Mouse (Mus musculus) liver, embryonic 14.5 days (tissue): ENCODE measurements around the gene Entpd7. TPM values are rescaled to one million over a fixed set of nuclear protein-coding genes. Genes with fewer than 3 reads are reported as not detected.

Experiments used
- ATAC-seq: fragments of 200-750 bp; cut with Nextera tagmentation; 2 replicates; pipeline ENCODE4 v1.8.0; 2017; ENCODE audit warnings: moderate number of reproducible peaks, mild to moderate bottlenecking, moderate library complexity; ENCODE audit not compliant: insufficient read depth
- DNase-seq, 3 experiments: peaks; one replicate each; pipeline ENCODE4 v3.0.0-alpha.2; 2012 to 2013; ENCODE audit warnings: low read depth in 3 of 3, low spot score in 3 of 3
- H3K27ac ChIP-seq: fragments of 300-500 bp; sonication (generic); 2 replicates; pipeline ENCODE4 v1.5.1; 2014; ENCODE audit warnings: moderate library complexity, mild to moderate bottlenecking, control low read depth, inconsistent platforms
- H3K27me3 ChIP-seq: fragments of 300-500 bp; sonication (generic); 2 replicates; pipeline ENCODE4 v1.6.1; 2014; ENCODE audit warnings: mild to moderate bottlenecking, low read length, moderate library complexity; ENCODE audit not compliant: control insufficient read depth, insufficient read depth
- H3K36me3 ChIP-seq: fragments of 300-500 bp; sonication (generic); replicated peaks from 2 replicates; pipeline ENCODE4 v1.6.1; 2014; ENCODE audit warnings: low read depth; ENCODE audit not compliant: control insufficient read depth, insufficient read depth
- H3K4me1 ChIP-seq, 2 experiments: fragments of 200-500 bp in 1 of 2; fragments of 300-500 bp in 1 of 2; sonication (generic) in 1 of 2; replicated peaks; 2 replicates each; pipeline ENCODE4 v1.6.1; 2012 to 2014; ENCODE audit warnings: antibody characterized with exemption in 1 of 2, inconsistent platforms in 1 of 2, low read length in 1 of 2; ENCODE audit not compliant: control insufficient read depth in 2 of 2, insufficient read depth in 2 of 2
- H3K4me2 ChIP-seq: fragments of 300-500 bp; sonication (generic); 2 replicates; pipeline ENCODE4 v1.6.1; 2014; ENCODE audit warnings: low read depth, mild to moderate bottlenecking, control low read depth, moderate library complexity
- H3K4me3 ChIP-seq, 2 experiments: fragments of 200-500 bp in 1 of 2; fragments of 300-500 bp in 1 of 2; sonication (generic) in 1 of 2; 2 replicates each; pipeline ENCODE4 v1.5.1; 2012 to 2014; ENCODE audit warnings: low read depth in 2 of 2, low read length in 2 of 2, mild to moderate bottlenecking in 2 of 2, control low read depth in 1 of 2, inconsistent platforms in 1 of 2, moderate library complexity in 1 of 2; ENCODE audit not compliant: insufficient read depth in 1 of 2
- H3K9ac ChIP-seq: fragments of 300-500 bp; sonication (generic); replicated peaks from 2 replicates; pipeline ENCODE4 v1.6.1; 2014; ENCODE audit warnings: mild to moderate bottlenecking, control low read depth, moderate library complexity
- H3K9me3 ChIP-seq: fragments of 300-500 bp; sonication (generic); 2 replicates; pipeline ENCODE4 v1.6.1; 2016; ENCODE audit warnings: low read length, mixed read lengths; ENCODE audit not compliant: control insufficient read depth
- CTCF ChIP-seq: IDR thresholded peaks from 2 replicates; pipeline ENCODE4 v1.5.1; 2016; ENCODE audit warnings: antibody characterized with exemption, low read depth, control low read depth
- EP300 ChIP-seq: IDR thresholded peaks from 2 replicates; pipeline ENCODE4 v1.6.1; 2016; ENCODE audit warnings: antibody characterized with exemption, low read depth
- WGBS: fragments of 180-500 bp; shearing (Covaris S2); extraction: QIAGEN DNeasy Blood & Tissue Kit; methylation state at CpG from one replicate; pipeline ENCODE4 v1.1.7; 2014; ENCODE audit not compliant: insufficient replicate concordance; 5-methylcytosine and 5-hydroxymethylcytosine counted together
- polyA plus RNA-seq, 2 experiments: library from polyadenylated mRNA; depleted of rRNA in 1 of 2; stranded (reverse) in 1 of 2; unstranded in 1 of 2; fragments of >200 nt; fragmentation: Nextera tagmentation in 1 of 2; extraction: Ambion mirVana in 1 of 2; gene quantifications; 2 replicates each; pipeline versions ENCODE4 v1.2.1 to v1.2.3; 2012 to 2014

The Entpd7 gene
- polyA plus RNA-seq, 2 experiments, result 1.5 to 2.6 TPM

GRCm38 (mm10) chr19:43667430-43667809 is 22.1 kb upstream of the Entpd7 start:
- Histone ChIP-seq H3K27ac (no peak overlapping the region), H3K36me3 (peaks cover 3% of the 10 kb centered on the region), H3K27me3 (no peaks in the 10 kb centered on the region), H3K4me1 (no peaks in the 10 kb centered on the region; a peak in 1 of 4 replicates), H3K9me3 (no peaks in the 10 kb centered on the region), H3K4me2 (no peak overlapping the region), H3K9ac (no peak overlapping the region), H3K4me3 (no peak overlapping the region)
- no peak for DNase-seq
- no peak for ATAC-seq
- WGBS, result 51% methylated on average over 4 of the region's 4 CpGs
- TF ChIP-seq CTCF (0 out of 2 replicates have a peak, but pooled peaks have one; percentile 16), EP300 (no peak)

GRCm38 (mm10) chr19:43669136-43669759 is 20.2 kb upstream of the Entpd7 start:
- no peak overlapping the region for H3K9ac ChIP-seq
- peaks cover 3% of the 10 kb centered on the region; the same call in 1 of the 2 replicates for H3K36me3 ChIP-seq
- 66% methylated on average over 8 of the region's 8 CpGs for WGBS
- H3K9me3 ChIP-seq, result no peaks in the 10 kb centered on the region
- no peak overlapping the region for H3K4me3 ChIP-seq
- TF ChIP-seq CTCF (no peak), EP300 (no peak)
- no peak overlapping the region for H3K27ac ChIP-seq
- no peaks in the 10 kb centered on the region for H3K27me3 ChIP-seq
- H3K4me2 ChIP-seq, result no peak overlapping the region
- ATAC-seq (no peak), DNase-seq (no peak)
- peaks cover 5 to 6% of the 10 kb centered on the region in 2 experiments for H3K4me1 ChIP-seq

- Histone ChIP-seq H3K27ac (no peak overlapping the region), H3K4me2 (no peak overlapping the region), H3K36me3 (no peaks in the 10 kb centered on the region), H3K9ac (no peak overlapping the region), H3K9me3 (no peaks in the 10 kb centered on the region), H3K4me1 (peaks cover 5 to 6% of the 10 kb centered on the region in 2 experiments), H3K4me3 (no peak overlapping the region), H3K27me3 (no peaks in the 10 kb centered on the region)
- TF ChIP-seq CTCF (no peak), EP300 (no peak)
- ATAC-seq (no peak), DNase-seq (no peak)
- 69% methylated on average over 7 of the region's 7 CpGs for WGBS
Measured at GRCm38 (mm10) chr19:43671054-43671453, 18.4 kb upstream of the Entpd7 start.

GRCm38 (mm10) chr19:43673513-43674315 is 15.8 kb upstream of the Entpd7 start:
- no peaks in the 10 kb centered on the region for H3K36me3 ChIP-seq
- no peaks in the 10 kb centered on the region for H3K9me3 ChIP-seq
- no peaks in the 10 kb centered on the region for H3K27me3 ChIP-seq
- ATAC-seq (no peak), DNase-seq (no peak)
- WGBS, result 1% methylated on average over 21 of the region's 21 CpGs
- H3K9ac ChIP-seq, result peak overlapping the region; percentile 87
- TF ChIP-seq CTCF (no peak), EP300 (no peak)
- H3K4me2 ChIP-seq, result peak overlapping the region; percentile 90
- peak overlapping the region; percentile 63 for H3K27ac ChIP-seq
- H3K4me3 ChIP-seq, result peak overlapping the region; percentile 91 to 95
- H3K4me1 ChIP-seq, result peaks cover 9 to 13% of the 10 kb centered on the region in 2 experiments

GRCm38 (mm10) chr19:43674316-43674689 is 15.2 kb upstream of the Entpd7 start:
- Histone ChIP-seq H3K27ac (peak overlapping the region; percentile 63), H3K27me3 (no peaks in the 10 kb centered on the region), H3K9ac (peak overlapping the region; percentile 87), H3K36me3 (no peaks in the 10 kb centered on the region), H3K4me3 (peak overlapping the region; percentile 91 to 95), H3K9me3 (no peaks in the 10 kb centered on the region), H3K4me1 (peaks cover 9 to 13% of the 10 kb centered on the region in 2 experiments), H3K4me2 (peak overlapping the region; percentile 90)
- TF ChIP-seq EP300 (no peak), CTCF (no peak)
- no peak for DNase-seq
- under 1% methylated on average over 28 of the region's 29 CpGs for WGBS
- peak; percentile 0; the same call in 1 of the 2 replicates for ATAC-seq
